Mouse (Mus musculus) kidney, adult 2 months (tissue): ENCODE data around the gene Mxra7.

Experiments
- CTCF ChIP-seq: fragments of 200-500 bp; conservative IDR thresholded peaks from 2 replicates; pipeline ENCODE4 v1.5.1; 2011; ENCODE audit warnings: low read depth, mild to moderate bottlenecking, control low read depth, low read length, moderate library complexity, mixed read lengths; ENCODE audit not compliant: insufficient read depth, insufficient read length
- POLR2A ChIP-seq: fragments of 200-500 bp; IDR thresholded peaks from one replicate; pipeline ENCODE4 v1.6.1; 2011; ENCODE audit warnings: low read depth, low read length, control low read depth

- TF ChIP-seq CTCF (no peak), POLR2A (no peak)
These were observed 14.8 kb upstream of the Mxra7 start for GRCm38 (mm10) chr11:116842531-116843260.
